Mouse (Mus musculus) cerebellum, adult 11-12 months (tissue): ENCODE measurements at regions not wholly inside any gene's neighbourhood (a gene's known extent, or its start where the extent isn't known, plus 50 kb on each side); places are given as distances from the start of the nearest gene placed in this dataset.

ENCODE experiments used
- DNase-seq: peaks from one replicate; pipeline ENCODE4 v3.0.0; 2022

DNA sequence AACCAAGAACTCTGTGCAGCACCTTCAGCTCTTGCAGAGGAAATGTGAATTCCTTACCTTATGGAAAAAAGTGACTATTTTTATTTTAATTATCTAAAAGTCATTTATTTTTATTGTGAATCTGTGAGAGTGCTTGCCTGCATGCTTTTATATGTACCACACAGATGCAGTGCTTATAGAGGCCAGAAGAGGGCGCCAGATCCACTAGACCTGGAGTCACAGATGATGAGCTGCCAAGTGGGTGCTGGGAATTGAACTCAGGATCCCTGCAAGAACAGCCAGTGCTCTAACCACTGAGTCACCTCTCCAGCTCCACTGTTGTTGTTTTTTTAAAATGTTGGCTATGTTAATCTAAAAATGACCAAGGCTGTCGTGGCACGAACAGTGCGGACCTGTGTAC is 153.7 kb upstream of the Zfp64 start:
- no peak for DNase-seq

DNA sequence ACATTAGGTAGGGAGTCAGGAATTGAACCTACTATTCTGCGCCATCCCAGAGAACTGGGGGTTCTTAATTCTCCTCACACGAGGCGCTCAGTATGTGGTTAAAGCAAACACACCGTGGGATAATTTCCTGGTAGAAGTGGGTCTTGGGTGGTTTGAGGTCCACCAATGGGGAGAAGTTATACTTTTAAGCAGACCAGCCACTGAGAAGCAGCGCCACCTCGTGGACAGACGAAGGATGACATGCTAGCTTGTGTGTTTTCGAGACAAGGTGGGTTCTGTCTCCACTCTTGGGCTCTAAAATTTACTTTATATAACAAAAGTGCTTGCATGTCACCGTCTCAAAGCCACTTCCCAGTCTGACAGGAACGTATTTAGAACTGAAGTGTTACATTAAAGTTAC is 152.7 kb upstream of the Zfp64 start:
- DNase-seq, result no peak

DNA sequence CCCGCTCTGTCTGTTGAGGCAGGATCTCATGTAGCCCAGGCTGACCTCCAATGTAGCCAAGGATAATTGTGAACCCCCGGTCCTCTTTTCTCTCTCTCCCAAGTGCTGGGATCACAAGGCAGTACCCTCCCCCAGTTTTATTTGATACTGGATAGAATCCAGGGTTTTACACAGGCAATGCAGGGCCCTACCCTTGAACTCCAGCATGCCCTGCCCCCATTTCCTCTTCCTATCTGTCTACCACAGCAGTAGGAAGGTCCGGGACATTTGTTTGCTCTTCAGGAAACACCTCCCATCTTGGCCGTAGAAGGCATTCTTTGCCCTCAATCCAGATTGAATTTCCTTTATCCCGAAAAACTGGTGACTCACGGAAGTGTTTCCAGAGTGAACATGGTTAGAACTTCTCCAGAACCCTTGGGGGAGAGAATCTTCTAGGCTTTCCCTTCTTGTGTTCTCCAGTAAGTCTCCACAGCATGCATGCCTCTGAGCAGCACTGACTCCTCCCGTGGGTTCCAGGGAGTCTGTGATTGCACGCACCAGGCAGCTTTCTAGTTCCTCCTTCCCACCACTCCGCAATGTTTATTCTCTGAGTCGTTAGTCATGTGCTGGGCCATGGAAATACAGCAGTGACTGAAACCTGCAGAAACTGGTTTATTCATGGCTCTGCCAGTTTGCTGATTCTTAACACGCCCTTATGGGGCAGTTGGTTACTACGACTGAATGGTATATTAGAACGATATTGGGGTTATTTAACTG is 146.3 kb upstream of the Zfp64 start:
- no peak for DNase-seq

DNA sequence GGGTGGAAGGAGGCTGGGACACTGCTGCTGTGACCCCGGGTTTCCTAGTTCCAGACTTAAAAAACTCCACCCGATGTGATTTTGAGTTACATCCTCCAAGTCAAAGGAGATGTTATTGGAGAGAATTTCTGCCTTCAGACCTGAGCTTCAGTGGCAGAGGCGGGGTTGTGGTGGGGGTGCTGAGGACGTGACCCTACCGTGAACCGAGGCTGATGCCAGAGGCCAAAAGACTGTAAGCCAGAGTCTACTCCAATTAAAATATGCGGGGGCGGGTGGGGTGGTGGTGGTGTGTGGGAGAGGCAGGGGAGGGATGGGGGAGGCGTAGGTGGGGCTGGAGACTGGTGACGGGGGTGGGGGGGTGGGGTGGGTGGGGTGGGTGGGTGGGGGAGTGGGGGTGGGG is 145.1 kb upstream of the Zfp64 start:
- DNase-seq, result no peak

DNA sequence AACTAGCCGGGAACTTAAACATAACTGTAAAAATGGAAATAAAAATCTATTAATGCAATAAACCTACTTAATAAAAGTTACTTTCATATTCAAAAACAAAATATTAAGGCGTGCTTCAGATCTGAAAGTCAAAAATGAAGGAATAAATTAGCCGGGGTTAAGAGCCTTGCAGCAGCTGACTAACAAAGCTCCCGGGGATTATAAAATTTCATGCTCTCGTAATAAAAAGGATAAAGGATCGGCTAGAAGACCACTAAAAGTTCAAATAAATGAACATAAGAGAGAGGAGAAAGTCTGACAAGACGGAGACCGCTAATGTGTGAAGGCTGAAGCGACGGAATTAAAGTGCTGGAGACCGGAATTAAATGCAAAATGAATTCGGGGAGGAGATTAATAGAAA is 144.3 kb upstream of the Zfp64 start:
- no peak for DNase-seq

DNA sequence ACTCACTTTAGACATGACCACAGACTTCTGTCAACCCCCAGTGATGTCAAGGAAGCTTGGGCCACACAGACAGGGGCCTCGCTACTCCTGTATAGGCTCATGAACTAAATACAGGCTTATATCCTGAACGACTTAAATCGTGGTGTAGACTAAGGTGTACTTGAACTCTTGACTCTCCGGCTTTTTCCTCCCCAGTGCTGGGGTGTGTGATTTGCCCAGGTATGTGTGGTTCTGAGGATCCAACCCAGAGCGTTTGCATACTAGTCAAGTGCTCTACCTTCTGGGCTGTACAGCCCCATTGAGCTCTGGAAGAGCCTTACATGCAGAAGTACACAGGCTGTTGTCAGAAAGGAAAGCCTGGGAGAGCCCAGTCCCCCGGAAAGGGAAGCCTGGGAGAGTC is 143.2 kb upstream of the Zfp64 start:
- DNase-seq, result no peak

DNA sequence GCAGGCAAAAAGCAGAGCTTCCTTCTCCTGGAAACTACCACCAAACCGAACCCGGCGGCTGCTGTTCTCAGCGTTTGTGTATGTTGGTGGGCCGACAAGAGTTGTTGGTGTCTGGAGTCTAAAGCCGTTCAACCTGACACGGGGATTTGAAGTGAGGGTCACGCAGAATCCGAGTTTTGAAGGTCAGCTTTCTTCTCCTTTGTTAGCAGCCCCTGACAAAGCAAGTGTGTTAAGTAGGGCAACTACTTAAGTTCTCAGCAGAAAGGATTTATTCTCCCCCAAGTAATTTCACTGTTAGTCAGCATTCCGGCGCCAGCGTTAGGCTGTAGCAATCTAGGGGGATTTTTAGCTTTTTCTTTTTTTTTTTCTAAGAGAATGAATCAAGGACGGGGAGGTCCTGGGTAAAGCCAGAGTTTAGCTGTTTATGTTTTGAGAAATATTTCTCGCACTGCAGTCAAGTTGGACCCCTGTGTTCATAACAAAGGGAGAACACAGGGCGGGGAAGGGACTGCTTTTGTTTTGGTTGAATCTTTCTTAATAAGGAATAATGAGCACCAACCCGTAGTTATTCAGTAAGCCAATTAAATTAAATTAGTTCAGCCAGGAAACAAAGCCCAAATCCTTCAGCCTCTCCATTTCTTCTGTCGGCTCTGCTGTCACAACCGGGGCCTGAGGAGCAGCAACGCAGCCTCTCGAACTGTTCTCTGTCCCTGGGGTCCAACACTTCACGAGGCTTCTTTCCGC is 138.8 kb upstream of the Zfp64 start:
- no peak for DNase-seq

DNA sequence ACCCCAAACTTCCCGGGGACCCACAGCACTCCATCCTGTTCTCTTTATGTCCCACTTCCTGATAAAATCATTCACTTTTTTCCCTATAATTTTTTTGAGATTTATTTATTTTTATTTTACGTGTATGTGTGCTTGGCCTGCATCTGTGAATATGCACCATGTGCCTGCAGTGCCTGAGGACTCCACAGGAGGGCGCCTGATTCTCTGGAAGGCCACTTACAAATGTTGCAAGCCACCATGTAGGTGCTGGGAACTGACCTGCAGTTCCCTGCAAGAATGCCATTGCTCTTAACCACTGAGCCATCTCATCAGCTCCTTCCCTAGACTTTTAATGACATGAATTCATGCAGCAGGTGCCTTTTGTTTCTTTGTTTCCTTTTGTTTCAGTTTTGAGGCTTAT is 134.9 kb upstream of the Zfp64 start:
- DNase-seq, result no peak

DNA sequence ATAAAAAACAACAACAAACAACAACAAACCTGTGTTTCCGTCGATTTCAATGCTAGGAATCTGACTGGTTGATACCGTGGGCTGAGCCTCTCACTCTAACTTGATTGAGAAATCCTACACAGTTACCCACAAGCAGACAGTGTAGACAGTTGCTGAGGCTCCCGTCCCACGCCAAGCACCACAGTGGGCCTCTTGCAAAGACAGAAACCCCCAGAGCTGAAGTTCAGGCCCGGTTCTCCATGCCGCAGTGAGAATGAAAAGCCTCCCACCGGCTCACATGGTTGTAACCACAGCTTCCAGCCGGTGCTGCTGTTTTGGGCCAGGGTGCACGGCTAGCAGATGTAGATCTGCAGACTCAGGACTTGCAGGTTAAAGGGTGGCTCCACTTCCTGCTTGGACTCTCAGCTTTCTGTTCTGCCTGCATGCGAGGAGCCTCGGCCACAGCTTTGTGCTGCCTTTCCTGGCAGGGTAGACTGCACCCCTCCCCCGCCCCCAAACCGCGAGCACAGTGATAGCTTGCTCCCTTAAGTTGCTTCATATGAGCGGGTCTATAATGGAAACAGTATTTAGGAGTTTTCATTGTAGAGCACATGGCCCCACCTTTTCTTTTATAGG is 133.6 kb upstream of the Zfp64 start:
- DNase-seq, result no peak

DNA sequence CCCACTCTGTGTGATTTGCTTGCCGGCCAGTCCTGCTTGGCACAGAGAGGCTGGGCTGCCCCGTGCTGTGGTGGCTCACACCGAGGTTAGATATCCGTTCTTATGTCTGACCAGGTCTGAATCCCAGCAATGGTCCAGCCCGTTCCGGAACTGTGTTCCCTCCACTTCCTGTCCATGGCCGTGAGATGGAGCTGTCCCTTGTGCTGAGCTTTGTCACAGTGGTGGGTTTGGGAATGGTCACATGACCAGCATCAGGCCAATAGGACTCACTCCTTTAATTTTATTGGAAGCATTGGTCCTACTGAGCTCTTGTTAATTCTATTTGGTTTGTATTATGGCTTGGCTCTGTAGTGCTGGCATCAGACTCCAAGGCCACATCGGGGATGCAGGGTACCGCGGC is 132.9 kb upstream of the Zfp64 start:
- DNase-seq, result no peak

DNA sequence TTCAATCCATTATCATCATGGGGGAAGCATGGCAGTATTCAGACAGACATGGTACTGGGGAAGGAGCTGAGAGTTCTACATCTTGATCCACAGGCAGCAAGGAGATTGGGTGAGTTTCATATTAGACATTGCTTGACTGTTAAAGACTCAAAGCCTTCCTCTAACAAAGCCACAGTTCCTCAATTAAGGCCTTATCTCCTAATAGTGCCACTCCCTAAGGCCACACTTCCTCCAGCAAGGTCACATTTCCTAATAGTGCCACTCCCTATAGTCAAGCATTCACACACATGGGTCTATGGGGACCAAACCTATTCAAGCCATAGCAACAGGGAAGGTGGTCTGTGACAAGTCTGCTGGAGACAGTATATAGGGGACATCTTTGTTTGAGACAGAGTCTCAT is 115.9 kb upstream of the Zfp64 start:
- no peak for DNase-seq

DNA sequence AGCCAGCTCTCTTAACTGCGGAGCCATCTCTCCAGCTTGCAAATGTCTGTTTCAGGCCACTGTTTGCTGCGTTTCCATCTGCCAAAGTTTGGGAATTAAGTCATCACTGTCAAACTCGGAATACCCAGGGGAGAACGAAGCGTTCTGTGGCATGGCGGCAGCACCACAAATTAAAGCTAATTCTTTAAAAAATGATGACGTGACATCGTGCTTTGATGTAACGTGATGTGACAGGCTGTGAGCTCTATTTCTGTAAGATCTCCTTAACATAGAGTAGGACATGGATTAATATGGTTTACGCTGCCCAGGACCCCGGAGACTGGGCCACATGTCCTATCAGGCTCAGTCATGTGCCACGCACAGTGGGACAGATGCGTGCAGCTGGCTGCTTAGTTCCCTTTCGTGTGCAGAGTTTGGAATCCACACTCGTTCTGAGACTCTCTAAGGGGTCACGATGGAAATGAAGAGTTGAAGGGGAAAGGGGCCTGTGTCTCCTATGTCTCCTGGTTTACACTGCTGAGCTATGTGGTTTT is 109.8 kb upstream of the Zfp64 start:
- DNase-seq, result no peak

DNA sequence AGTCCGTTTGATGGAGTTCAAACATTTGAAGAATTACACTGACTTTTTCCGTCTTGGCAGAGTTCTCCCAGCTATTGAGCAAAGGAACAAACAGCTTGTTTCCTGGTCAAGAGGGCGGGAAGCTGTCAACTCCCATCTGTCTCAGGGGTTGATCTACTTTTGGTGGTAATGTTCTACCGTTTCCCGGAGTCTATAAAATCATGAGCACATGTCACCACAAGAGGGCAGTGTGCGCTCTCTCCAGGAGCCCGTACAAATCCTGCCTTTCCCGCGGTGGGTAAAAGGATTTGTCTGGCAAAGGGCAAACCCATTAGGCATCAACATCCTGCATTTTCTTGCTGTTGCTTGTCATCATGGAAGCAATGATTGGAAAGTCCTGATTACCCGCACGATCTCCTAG is 106.1 kb upstream of the Zfp64 start:
- peak; percentile 27 for DNase-seq

DNA sequence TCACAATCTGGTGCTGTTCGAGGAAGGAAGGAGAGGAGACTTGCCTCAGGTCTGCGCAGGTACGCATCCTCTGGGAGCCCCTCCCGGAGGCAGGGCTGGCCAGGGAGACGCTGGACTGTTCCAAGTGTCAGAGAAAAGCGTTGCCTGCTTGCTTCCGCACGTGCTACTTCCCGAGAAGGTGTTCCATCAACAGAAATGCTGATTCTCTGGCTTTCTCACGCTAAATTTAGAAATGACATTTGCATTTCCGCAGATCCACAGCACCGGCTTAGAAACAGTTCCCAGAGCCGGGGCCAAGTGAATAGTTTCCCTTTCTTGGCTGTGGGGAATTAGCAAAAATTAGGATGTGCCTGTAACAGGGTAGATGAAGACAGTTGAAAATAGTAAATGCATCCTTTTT is 105.1 kb upstream of the Zfp64 start:
- DNase-seq, result no peak

DNA sequence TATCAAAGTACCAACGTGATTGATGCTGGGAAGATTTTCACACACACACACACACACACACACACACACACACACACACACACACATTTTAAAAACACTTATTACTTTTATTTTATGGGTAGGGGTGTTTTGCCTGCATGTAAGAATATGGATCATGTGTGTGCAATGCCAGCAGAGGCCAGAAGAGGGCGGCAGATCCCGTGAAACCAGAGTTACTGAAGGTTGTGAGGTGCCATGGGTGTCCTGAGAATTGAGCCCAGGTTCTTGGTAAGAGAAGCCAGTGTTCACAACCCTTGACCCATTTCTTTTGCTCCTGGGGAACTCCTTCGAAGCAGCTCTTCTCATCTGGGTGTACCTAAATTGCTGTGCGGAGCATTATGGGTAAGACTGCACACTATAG is 102.4 kb upstream of the Zfp64 start:
- DNase-seq, result no peak

DNA sequence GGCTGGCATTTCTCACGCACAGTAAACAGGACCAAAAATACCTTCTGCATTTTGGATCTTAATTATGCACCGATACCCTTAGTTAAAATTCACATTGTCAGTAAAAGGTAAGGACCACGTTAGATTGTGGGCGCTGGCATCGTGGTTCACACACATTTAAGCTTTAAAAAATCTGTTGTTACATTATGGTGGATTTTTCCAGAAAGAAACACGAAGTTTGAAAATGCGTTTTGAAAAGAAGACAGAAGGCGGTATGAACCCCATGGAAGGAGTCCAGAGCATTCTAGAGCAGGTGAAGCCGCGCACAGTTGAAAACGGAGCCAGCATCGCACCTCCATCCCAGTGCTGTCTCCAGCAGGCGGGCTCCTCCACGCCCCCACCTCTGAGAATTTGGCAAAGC is 94.6 kb upstream of the Zfp64 start:
- no peak for DNase-seq

DNA sequence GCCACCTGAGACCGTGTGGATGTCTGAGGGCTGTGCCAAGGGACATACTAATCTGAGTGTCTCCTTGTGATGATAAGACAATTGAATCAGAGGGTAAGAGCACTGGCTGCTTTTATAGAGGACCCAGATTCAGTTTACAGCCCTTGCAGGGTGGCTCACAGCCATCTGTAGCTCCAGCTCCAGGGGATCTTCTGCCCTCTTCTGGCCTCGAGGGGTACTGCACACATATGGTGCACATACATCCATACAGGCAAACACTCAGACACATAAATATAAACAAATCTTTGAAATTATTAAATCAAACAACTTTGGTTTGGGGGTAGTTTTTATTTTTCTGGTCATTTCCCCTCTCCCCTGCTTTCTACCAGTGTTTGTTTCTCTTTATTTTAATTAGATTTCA is 86.4 kb upstream of the Zfp64 start:
- no peak for DNase-seq

DNA sequence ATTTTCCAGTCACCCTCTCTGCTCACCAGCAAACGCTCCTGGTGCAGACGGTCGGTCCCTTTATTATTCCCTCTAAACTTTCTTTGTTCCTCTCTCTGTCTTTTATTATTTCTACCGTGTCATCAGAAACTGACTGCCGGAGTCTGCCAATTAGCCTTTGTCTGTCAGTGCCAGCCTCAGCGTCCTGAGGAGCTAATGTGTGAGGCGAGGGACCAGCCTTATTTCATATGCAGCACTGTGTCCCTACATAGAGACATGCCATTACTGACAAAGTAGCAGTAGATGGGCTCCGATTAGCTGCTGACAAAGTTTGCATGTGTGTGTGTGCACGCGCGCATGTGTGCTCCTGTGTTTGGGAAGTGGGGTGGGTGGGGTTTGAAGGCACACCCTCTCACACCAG is 82.6 kb upstream of the Zfp64 start:
- no peak for DNase-seq

DNA sequence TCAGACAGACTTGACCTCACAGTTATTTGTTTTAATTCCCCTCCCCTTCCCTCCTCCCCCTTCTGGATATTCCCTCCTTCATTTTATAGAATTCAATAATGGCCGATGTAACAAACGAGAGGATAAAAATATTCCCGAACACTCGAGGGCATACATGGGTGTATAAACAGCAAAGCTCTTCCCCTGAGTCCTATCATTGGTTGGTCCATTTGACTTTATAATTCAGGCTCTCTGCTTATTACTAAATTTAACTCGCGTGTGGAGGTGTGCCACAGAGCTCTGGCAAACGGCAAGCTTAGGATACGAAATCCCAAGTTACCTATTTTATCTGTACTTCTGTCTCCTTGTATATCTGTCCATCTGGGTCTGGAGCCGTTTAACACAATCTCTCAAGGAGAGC is 82.1 kb upstream of the Zfp64 start:
- DNase-seq, result no peak

DNA sequence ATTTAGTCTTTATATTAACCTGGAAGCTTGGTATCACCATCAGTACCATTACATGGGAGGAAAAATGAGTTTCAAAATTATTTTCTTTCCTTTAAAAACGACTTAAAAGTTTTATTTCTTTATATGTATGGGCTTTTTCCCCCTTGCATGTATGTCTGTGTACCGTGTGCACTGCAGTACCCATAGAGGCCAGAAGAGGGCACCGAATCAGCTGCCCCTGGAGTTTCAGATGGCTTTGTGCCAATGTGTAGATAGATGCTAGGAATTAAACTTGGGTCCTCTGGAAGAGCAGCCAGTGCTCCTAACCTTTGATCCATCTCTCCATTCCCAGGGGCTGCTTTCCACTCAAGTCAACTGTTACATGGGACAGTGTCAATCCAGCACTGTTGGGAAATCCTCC is 79.9 kb upstream of the Zfp64 start:
- no peak for DNase-seq

DNA sequence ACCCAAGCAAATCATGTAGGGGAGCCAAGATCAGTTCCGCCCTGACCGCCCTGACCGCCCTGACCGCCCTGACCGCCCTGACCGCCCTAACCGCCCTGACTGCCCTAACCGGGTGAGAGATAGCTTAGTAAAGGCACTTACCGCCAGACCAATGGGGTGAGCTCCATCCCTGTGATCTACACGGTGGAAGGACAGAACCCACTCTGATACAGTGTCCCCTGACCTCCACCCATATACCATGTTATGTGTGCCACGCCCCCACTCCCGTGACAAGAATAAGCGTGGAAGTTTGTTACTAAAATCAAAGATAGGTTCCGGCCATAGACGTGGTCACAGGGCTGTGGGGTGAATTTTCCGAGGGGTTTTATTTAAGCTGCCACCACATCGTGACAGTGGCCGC is 78.6 kb upstream of the Zfp64 start:
- no peak for DNase-seq

DNA sequence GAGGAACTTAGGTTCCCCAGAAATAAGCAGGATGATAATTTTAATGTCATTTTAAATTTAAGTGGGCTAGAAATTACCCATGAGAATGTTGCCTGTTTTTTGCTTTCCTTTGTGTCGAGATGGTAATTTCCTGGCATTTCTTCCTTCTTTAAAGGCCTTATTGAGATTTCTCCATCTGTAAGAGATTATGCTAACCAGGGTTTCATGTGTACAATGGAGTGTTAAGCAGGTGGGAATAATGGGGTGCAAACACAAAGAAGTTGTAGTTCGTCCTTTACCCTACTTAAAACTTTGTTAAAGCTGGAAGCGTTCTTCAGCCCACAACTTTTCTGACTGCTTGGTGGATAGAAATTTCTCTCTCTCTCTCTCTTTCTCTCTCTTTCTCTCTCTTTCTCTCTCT is 77.8 kb upstream of the Zfp64 start:
- no peak for DNase-seq

DNA sequence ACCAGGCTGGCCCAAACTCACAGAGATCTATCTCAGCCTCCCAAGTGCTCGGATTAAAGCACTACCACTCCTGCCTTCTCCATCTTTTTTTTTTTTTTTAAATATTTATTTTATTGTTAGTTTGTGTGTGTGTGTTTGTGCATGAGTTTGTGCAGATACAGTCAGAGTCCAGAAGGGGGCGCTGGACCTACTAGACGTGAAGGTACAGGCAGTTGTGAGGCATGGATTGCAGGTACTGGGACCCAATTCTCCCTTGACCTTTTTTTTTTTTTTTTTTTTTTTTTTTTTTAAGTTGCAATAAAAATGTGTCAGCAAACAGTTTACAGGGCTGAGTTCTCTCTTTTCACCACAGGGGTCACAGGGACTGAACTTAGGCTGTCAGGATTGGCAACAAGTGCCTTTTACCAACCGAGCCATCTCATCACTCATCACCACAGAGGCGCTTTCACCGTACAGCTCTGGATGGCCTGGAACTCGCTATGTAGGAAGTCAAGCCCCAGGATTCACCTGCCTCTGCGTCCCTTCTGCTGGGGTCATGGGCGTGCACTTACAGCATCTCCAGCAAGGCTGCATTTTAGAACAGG is 73.2 kb upstream of the Zfp64 start:
- no peak for DNase-seq

DNA sequence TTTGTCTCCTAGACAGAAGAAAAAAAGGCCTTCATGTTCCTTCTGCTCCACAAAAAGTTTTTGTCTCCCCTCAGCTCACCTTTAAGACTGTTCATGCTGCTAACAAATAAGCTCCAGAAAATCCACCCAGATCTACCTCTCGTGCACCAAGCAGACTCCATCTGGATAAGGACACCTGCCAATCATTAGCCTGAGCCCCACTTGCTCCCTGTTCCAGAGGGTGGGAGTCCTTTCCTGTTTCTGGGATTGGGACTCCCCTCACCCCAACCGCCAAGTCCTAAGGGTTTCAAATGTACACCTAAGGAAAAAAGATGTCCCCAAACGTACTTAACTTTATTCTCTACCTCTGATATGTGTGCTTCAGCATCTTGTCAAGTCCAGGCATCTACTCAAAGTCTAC is 63.6 kb upstream of the Zfp64 start:
- DNase-seq, result no peak
